Mouse (Mus musculus) midbrain, postnatal 0 days (tissue): ENCODE data around the gene Dexi. TPM values are rescaled to one million over a fixed set of nuclear protein-coding genes. Genes with fewer than 3 reads are reported as not detected.

ENCODE experiments used
- ATAC-seq: fragments of 200-750 bp; cut with Nextera tagmentation; 2 replicates; pipeline ENCODE4 v1.8.0; 2017; ENCODE audit warnings: moderate number of reproducible peaks, mild to moderate bottlenecking, moderate TSS enrichment, moderate library complexity; ENCODE audit not compliant: low FRiP score
- DNase-seq: peaks from one replicate; pipeline ENCODE4 v3.0.0-alpha.2; 2015; ENCODE audit warnings: low spot score
- H3K27ac ChIP-seq: fragments of 300-500 bp; sonication (generic); 2 replicates; pipeline ENCODE4 v1.5.1; 2014; ENCODE audit warnings: low read depth, mild to moderate bottlenecking, low read length, mixed read lengths
- H3K27me3 ChIP-seq: fragments of 300-500 bp; sonication (generic); 2 replicates; pipeline ENCODE4 v1.6.1; 2014; ENCODE audit warnings: low read length, control low read depth, mixed read lengths; ENCODE audit not compliant: insufficient read depth
- H3K36me3 ChIP-seq: fragments of 300-500 bp; sonication (generic); 2 replicates; pipeline ENCODE4 v1.6.1; 2014; ENCODE audit warnings: low read length, control low read depth, mixed read lengths; ENCODE audit not compliant: insufficient read depth
- H3K4me1 ChIP-seq: fragments of 300-500 bp; sonication (generic); 2 replicates; pipeline ENCODE4 v1.6.1; 2014; ENCODE audit warnings: mild to moderate bottlenecking, control low read depth, antibody characterized with exemption, low read length, mixed read lengths; ENCODE audit not compliant: insufficient read depth
- H3K4me2 ChIP-seq: fragments of 300-500 bp; sonication (generic); 2 replicates; pipeline ENCODE4 v1.6.1; 2014; ENCODE audit warnings: low read depth, mild to moderate bottlenecking, low read length, mixed read lengths; ENCODE audit not compliant: poor library complexity, severe bottlenecking
- H3K4me3 ChIP-seq: fragments of 300-500 bp; sonication (generic); 2 replicates; pipeline ENCODE4 v1.5.1; 2014; ENCODE audit warnings: low read depth, mild to moderate bottlenecking, low read length, moderate library complexity
- H3K9ac ChIP-seq: fragments of 300-500 bp; sonication (generic); replicated peaks from 2 replicates; pipeline ENCODE4 v1.6.1; 2014; ENCODE audit warnings: mild to moderate bottlenecking, low read length, moderate library complexity, mixed read lengths; ENCODE audit not compliant: poor library complexity, severe bottlenecking
- H3K9me3 ChIP-seq: fragments of 300-500 bp; sonication (generic); 2 replicates; pipeline ENCODE4 v1.6.1; 2016; ENCODE audit warnings: low read length, control low read depth
- CTCF ChIP-seq: IDR thresholded peaks from 2 replicates; pipeline ENCODE4 v1.5.1; 2016; ENCODE audit warnings: antibody characterized with exemption, mild to moderate bottlenecking
- WGBS: fragments of 180-500 bp; shearing (Covaris S2); extraction: QIAGEN DNeasy Blood & Tissue Kit; methylation state at CpG from one replicate; pipeline ENCODE4 v1.1.7; 2014; 5-methylcytosine and 5-hydroxymethylcytosine counted together
- polyA plus RNA-seq: library from polyadenylated mRNA; unstranded; fragments of >200 nt; fragmentation: Nextera tagmentation; extraction: Ambion mirVana; gene quantifications from 2 replicates; pipeline ENCODE4 v1.2.1, GENCODE M21; 2015
- total RNA-seq: library from RNA; depleted of rRNA; stranded (reverse); fragments of >200 nt; gene quantifications from 2 replicates; pipeline ENCODE4 v1.2.3, GENCODE M21; 2014; rRNA removed

Gene Dexi
- 24.6 and 38.0 TPM in 2 replicates for total RNA-seq
- polyA plus RNA-seq = 16.7 and 18.2 TPM in 2 replicates

DNA sequence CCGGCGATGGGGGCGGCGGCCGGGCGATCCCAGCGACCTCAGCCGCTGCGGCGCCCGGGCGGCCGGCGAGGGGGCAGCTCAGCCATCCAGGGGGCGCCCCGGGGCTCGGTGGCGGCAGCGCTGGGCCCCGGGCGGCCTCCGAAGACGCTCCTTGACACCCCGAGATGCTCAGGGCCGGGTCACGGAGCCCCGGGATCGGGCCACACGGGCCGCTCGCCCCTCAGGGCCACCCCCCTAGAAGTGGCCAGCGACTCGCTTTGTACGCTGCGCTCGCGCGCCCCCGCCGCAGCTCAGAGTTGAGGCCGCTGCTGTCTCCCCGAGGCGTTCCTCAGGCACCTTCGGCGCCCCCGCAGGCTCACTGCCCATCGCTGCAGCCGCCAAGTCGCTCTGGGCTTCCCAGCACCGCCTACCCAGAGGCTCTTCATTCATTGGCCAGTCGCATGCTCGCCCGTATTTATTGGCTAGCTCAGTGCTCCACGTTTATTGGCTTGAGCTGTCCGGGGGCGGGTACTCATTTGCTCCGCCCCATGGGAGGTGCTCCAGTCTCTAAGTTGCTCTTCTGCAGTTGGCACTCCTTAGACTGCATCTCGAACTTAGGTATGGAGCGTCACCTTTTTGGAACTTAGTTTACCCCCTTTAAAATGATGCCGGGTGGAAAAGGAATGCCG lies at the start of gene Dexi:
Gene Dexi (minus strand): TSS at position 357 of the 668 bp plus-strand sequence.
- H3K9ac ChIP-seq = peak within 1 kb of the TSS; percentile 94
- peak within 1 kb of the TSS; percentile 78 for H3K27ac ChIP-seq
- peak within 1 kb of the TSS; percentile 93 for H3K4me3 ChIP-seq
- H3K4me2 ChIP-seq = peak within 1 kb of the TSS; percentile 66
- H3K36me3 ChIP-seq = no peaks in the 10 kb centered on the region
- no peaks in the 10 kb centered on the region for H3K27me3 ChIP-seq
- DNase-seq (peak; percentile 99), ATAC-seq (peak; percentile 93)
- H3K9me3 ChIP-seq = no peaks in the 10 kb centered on the region
- peaks cover 39% of the 10 kb centered on the region for H3K4me1 ChIP-seq
- TF ChIP-seq CTCF = peak; percentile 40
- WGBS = under 1% methylated on average over 39 of the region's 61 CpGs

- DNase-seq = peak; percentile 46
- Histone ChIP-seq H3K27me3 (no peaks in the 10 kb centered on the region), H3K9ac (no peak overlapping the region), H3K27ac (no peak overlapping the region), H3K4me2 (no peak overlapping the region), H3K4me1 (no peaks in the 10 kb centered on the region), H3K4me3 (no peak overlapping the region), H3K36me3 (peaks cover 36% of the 10 kb centered on the region), H3K9me3 (no peaks in the 10 kb centered on the region)
- WGBS = 89% methylated on average over 3 of the region's 3 CpGs
- no peak for ATAC-seq
- peak; percentile 63 for TF ChIP-seq CTCF
Measured at GRCm38 (mm10) chr16:10586546-10586945, 43.7 kb upstream of the Dexi start.

- H3K9me3 ChIP-seq = no peaks in the 10 kb centered on the region
Measured at GRCm38 (mm10) chr16:10585165-10585564, 42.3 kb upstream of the Dexi start.

DNA sequence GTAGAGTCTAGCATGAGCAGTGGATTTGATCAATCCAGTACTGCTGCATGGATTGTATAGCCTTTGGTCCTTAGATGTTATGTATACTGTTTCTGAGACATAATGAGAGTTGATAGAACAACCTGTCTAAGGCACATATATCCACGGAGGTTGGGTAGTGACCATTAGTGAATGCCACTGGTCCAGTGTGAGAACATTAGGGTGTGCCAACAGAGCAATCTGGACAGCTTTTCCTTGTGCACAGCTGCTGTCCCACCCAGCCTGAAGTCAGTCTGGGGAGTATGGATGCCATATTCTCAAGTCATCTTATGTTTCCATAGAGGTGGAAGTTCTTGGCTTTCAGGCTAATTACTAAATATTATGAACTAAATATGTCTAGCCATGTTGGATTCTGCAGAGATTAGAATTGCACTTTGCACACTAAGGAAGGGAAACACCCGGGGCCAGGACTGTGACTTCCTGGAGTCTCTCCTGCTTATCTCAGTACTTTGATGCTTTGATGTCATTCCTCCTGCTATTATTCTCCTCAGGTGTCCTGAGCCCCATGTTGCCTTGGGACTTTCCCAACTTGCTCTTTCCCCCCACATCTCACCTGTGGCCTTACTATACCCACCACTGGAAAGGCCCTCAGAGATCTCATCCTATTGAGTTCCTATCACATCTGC lies 38.5 kb upstream of the Dexi start:
- H3K4me1 ChIP-seq = no peaks in the 10 kb centered on the region
- no peaks in the 10 kb centered on the region for H3K9me3 ChIP-seq
- no peak for TF ChIP-seq CTCF
- no peak overlapping the region for H3K27ac ChIP-seq
- no peak overlapping the region for H3K9ac ChIP-seq
- ATAC-seq (no peak), DNase-seq (no peak)
- no peaks in the 10 kb centered on the region for H3K27me3 ChIP-seq
- H3K4me2 ChIP-seq = no peak overlapping the region
- 89% methylated on average over 2 of the region's 2 CpGs for WGBS
- peaks cover 60% of the 10 kb centered on the region for H3K36me3 ChIP-seq
- H3K4me3 ChIP-seq = no peak overlapping the region

More at GRCm38 (mm10) chr16:10585165-10585564, 42.3 kb upstream of the Dexi start:
- DNase-seq = no peak
- Histone ChIP-seq H3K4me1 (no peaks in the 10 kb centered on the region), H3K36me3 (peaks cover 48% of the 10 kb centered on the region), H3K27ac (no peak overlapping the region), H3K27me3 (no peaks in the 10 kb centered on the region), H3K9ac (no peak overlapping the region), H3K4me3 (no peak overlapping the region), H3K4me2 (no peak overlapping the region)
- ATAC-seq = no peak
- WGBS = 97% methylated on average over 1 of the region's 1 CpGs
- no peak for TF ChIP-seq CTCF

DNA sequence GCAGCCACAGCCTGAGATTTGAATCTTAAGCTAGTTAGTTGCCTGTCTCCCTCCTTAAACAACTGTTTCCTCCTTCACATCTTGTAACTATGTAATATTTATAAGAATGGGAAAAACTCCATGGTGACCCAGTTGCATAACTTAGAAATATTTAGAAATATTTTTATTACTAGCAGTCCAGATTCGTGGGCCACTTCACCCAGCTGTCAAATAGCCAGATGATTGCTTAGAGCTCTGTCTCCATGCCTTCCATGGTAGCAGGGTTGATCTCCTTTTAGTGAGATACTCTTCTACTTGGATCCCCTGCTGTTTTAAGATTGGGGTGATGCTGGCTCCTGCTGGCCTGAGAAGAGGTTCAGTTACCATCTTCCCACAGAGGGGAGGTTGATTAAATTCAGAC lies 35.5 kb upstream of the Dexi start:
- 87% methylated on average over 1 of the region's 1 CpGs for WGBS
- DNase-seq (no peak), ATAC-seq (no peak)
- Histone ChIP-seq H3K27me3 (no peaks in the 10 kb centered on the region), H3K4me3 (no peak overlapping the region), H3K36me3 (peaks cover 76% of the 10 kb centered on the region), H3K4me1 (no peaks in the 10 kb centered on the region), H3K4me2 (no peak overlapping the region), H3K9ac (no peak overlapping the region), H3K9me3 (no peaks in the 10 kb centered on the region), H3K27ac (no peak overlapping the region)
- TF ChIP-seq CTCF = no peak

DNA sequence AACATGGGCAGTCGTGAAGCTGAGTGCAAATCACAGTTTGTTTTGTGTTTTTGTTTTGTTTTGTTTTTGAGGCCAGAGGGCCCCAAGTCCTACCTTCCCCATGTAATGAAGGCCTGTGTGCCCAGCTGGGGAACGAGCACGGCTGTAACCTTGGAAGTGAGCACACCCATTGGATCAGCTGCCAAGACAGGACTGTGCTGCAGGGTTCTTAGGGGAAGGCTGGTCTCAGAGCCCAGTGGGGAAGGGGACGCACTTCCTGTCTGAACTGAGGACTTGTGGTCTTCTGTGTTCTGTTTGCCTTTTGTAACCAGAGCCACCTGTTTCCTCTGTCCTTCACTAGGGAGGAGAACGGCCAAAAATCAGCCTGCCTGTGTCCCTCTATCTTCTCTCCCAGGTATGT lies 34.7 kb upstream of the Dexi start:
- H3K36me3 ChIP-seq = peaks cover 74% of the 10 kb centered on the region
- no peak overlapping the region for H3K9ac ChIP-seq
- no peaks in the 10 kb centered on the region for H3K4me1 ChIP-seq
- H3K9me3 ChIP-seq = no peaks in the 10 kb centered on the region
- H3K27ac ChIP-seq = no peak overlapping the region
- no peaks in the 10 kb centered on the region for H3K27me3 ChIP-seq
- no peak for TF ChIP-seq CTCF
- 91% methylated on average over 5 of the region's 5 CpGs for WGBS
- no peak overlapping the region for H3K4me3 ChIP-seq
- no peak for DNase-seq
- no peak overlapping the region for H3K4me2 ChIP-seq
- no peak for ATAC-seq
